Mouse (Mus musculus) heart, adult 2 months (tissue): Measurements from ENCODE around the gene Sft2d1.

Experiments used
- CTCF ChIP-seq: fragments of 200-600 bp; IDR thresholded peaks from 2 replicates; pipeline ENCODE4 v1.8.1; 2022; ENCODE audit warnings: antibody characterized with exemption, mild to moderate bottlenecking, moderate library complexity
- EP300 ChIP-seq: fragments of 200-500 bp; IDR thresholded peaks from 2 replicates; pipeline ENCODE4 v1.6.1; 2011; ENCODE audit warnings: low read depth, low read length, control low read depth; ENCODE audit not compliant: insufficient read depth
- POLR2A ChIP-seq: fragments of 200-500 bp; IDR thresholded peaks from 2 replicates; pipeline ENCODE4 v1.6.1; 2011; ENCODE audit warnings: mild to moderate bottlenecking, low read depth, low read length, control low read depth; ENCODE audit not compliant: insufficient read depth

- no peak for TF ChIP-seq POLR2A
- no peak for TF ChIP-seq CTCF
- no peak for TF ChIP-seq EP300
These were observed 33.6 kb upstream of the Sft2d1 start for GRCm38 (mm10) chr17:8277266-8277665.
